Mouse (Mus musculus) gastrocnemius, postnatal 10 days (tissue): Measurements from ENCODE around the gene Gjc1. TPM values are rescaled to one million over a fixed set of nuclear protein-coding genes. Genes with fewer than 3 reads are reported as not detected.

ENCODE experiments used
- DNase-seq: peaks from one replicate; pipeline ENCODE4 v3.0.0; 2021; ENCODE audit warnings: mixed read lengths
- long read RNA-seq, 2 experiments: library from polyadenylated mRNA; stranded (forward); transcript quantifications; one replicate each; pipeline ENCODE4 v2.0.0; 2021
- total RNA-seq, 2 experiments: library from RNA; stranded (reverse); gene quantifications; 2 replicates each; pipeline ENCODE4 v1.2.3; 2021

Gjc1 gene
- 10 to 100 TPM; 23.7 to 27.6 TPM for total RNA-seq
- long read RNA-seq, experiment 1, transcript Gjc1-201 (3 exons, 1,903 nt) = major isoform, 13 of 34 reads
- long read RNA-seq, experiment 1, transcript Gjc1-202 (3 exons, 1,890 nt) = minor isoform, 5 of 34 reads
- long read RNA-seq, experiment 1, partial matches to known transcripts = 0 of 34 reads
- long read RNA-seq, experiment 1, other reads (novel, unspliced or antisense) = 14 of 34 reads
- long read RNA-seq, experiment 2, transcript Gjc1-201 (3 exons, 1,903 nt) = major isoform, 31 of 46 reads
- long read RNA-seq, experiment 2, partial matches to known transcripts = 3 of 46 reads
- long read RNA-seq, experiment 2, other reads (novel, unspliced or antisense) = 8 of 46 reads

DNA sequence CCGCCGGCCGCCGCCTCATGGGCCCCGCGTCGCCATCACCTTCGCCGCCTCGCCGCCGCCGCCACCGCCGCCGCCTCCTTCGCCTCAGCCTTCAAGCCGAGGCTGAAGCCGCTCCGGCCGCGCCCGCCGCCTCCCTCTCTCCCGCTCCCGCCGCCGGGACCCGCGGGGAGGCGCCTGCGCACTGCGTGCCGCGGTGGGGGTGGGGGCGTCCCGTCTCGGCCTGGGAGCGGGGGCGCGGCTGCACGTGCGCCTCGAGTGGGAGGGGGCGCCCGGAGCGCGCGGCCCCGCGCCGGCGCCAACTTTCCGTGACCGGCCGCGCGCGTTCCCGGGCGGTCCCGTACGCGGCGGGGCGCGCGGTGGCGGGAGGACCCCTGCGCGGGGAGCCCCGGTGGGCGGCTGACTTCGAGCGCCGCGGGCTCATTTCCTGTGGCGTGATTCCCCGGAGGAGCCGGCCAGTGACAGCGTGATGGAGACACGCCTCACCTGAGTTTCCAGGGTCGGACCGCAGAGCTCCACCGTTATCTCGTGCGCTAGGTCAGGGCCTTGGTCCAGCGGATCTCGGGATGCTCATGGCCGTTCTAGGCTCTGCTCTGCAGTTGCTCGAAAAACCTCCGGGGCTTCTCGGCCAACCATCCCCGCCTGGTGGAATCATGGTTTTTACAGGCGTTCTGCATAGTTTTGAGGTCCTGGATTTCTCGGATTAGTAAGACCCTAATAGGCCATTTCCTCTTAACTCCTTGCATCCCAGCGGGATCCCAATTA is at the start of gene Gjc1:
TSS of gene Gjc1 (minus strand) at position 680 of the 762 bp plus-strand sequence.
- DNase-seq = peak; percentile 79

- peak; percentile 77 for DNase-seq
Measured at GRCm38 (mm10) chr11:102864272-102864671, 44.8 kb upstream of the Gjc1 start.

GRCm38 (mm10) chr11:102859933-102860332 is 40.4 kb upstream of the Gjc1 start:
- DNase-seq = peak; percentile 43

DNA sequence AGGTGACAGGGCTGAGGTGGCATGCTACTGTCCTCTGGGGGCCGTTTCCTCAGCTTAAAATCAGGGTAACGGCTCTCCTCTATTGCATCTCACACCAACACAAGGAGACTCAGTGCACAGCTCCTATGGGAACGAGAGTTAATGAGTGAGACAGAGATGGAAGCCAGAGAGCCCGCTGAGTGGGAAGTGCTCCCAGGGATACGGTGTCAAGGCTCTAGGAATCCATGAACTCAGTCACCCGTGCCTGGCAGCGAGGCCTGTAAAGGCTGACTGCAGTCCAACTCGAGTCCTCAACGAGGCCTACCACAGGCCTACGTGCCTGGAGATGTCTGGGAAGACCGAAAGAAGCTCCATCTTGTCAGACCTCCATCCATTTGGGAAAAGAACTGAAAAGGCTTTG is 39.5 kb upstream of the Gjc1 start:
- no peak for DNase-seq

DNA sequence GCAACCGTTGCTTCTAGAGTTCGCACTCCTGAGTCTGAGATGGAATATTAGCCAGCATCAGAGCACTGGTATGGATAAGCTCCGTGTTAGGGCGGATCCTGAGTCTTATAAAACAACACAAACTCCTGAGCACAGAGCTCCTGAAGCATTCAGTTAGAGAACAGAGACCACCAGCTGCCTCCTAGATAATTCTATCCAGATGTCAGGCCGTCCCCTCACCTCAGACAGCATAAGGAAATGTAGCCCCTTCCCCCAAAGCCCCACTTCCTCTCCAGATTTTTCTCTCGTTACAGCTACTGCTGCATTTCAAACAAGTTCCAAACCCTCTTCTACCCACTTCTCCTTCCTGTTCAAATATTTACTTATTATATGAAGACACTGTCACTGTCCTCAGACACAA is 36.4 kb upstream of the Gjc1 start:
- no peak for DNase-seq

DNA sequence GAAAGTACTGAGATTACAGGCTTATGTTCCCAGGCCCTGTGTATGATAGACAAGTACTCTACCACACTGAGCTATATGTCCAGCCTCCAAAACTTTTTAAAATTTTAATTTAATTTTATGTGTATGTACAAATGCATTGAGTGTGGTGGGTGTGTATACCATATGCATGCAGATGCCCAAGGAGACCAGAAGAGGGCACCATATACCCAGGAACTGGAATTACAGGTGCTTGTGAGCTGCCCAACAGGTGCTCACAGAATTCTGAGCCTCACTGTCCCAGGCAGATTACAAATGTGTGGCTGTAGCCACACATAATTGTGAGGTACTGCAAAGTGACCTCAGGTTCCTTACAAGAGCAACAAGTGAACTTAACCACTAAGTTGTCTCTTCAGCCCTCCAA is 34.3 kb upstream of the Gjc1 start:
- DNase-seq = no peak

- DNase-seq = peak; percentile 79
Measured at GRCm38 (mm10) chr11:102851883-102852282, 32.4 kb upstream of the Gjc1 start.

GRCm38 (mm10) chr11:102845926-102846325 is 26.4 kb upstream of the Gjc1 start:
- DNase-seq = no peak

DNA sequence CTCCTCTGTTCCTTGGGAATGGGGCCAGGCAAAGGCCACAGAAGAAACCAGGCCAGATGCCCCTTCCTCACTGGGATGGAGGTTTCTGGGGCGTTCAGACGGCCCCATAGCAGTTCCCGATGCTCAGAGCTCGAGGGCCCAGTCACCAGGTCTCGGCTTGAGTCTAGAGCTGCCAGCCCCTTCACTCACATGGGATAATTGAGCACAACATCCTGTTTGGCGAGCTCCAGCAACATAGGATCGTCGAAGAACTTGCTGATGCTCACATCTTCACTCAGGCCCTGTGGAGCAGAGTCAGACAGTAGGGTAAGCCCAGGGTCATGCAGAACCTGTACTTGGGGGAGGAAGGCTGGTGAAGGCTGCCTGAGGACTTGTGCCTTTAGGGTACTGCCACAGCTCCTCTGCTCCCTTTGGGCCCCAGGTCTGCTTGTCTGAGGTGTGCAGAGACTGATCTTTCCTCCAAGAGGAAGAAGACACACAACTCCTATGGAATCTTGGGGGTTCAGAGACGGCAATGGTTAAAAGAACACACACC is 19.2 kb upstream of the Gjc1 start:
- DNase-seq = no peak

DNA sequence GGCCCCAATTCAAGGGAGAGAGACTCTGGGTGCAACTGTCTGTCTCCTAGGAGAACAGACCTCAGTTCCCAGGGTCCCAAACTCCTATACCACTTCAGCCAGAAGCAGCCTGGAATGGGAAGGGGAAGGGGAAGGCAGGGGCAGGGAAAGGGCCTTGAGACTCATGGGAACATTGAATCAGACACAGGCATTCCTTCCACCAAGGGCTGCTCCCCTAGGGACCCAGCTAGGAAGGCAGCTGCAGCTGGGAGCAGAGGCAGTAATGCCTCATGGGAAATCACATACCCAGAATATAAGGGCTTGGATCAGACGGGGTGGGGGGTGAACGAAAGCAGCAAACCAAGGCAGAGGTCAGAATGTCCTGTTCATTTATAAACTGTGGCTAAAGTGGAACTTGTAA is 18.6 kb upstream of the Gjc1 start:
- peak; percentile 15 for DNase-seq

- DNase-seq = no peak
Measured at GRCm38 (mm10) chr11:102837385-102837784, 17.9 kb upstream of the Gjc1 start.

- no peak for DNase-seq
Measured at GRCm38 (mm10) chr11:102836146-102836545, 16.6 kb upstream of the Gjc1 start.

DNA sequence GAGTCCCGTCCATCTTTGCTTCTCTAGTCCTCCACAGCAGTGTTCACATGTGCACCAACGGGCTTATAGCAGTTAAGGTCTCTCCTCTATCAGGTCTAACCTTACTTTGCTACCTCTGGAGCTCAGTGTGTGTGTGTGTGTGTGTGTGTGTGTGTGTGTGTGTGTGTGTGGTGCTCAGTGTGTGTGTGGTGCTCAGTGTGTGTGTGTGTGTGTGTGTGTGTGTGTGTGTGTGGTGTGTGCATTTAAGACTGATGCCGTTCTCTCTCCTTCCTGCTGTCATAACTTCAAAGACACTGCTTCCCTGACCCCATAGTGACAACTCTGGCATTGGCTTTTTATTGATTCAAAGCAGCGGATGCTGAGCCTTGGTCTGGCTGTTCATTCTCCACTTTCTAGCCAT is 16.0 kb upstream of the Gjc1 start, which contains the start of gene Higd1b:
TSS of gene Higd1b (plus strand) at position 301 of the 400 bp plus-strand sequence.
- no peak for DNase-seq

- no peak for DNase-seq
Measured at GRCm38 (mm10) chr11:102834219-102834618, 14.7 kb upstream of the Gjc1 start.

DNA sequence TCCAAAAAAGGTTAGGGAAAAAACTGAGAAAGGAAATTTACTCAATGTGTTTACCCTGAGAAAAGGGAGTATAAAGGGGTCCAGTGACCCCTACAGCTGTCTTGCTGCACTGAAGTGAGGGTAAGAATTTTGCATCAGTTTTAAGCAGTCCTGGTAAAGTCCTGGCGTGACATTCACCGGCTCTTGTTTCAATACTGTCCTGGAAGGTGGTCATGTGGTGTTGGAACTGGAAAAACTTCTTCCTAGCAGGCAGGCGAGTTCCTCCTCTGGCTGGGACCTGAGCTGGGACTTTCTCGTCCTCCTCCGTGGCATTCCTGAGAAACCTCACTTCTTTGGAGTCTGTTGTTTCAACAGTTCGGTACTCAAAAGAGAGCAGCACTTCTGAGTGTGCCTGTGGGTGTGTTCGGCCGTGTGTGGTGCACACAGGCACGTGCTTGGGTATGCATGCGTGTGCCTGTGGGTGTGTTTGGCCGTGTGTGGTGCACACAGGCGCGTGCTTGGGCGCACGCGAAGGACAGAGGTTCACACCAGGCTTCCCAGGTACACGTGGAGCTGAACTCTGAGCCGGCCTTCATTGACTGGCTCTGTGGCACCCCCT is 13.3 kb upstream of the Gjc1 start:
- no peak for DNase-seq

GRCm38 (mm10) chr11:102830276-102830675 is 10.8 kb upstream of the Gjc1 start:
- no peak for DNase-seq

- no peak for DNase-seq
Measured at GRCm38 (mm10) chr11:102827097-102827496, 7.6 kb upstream of the Gjc1 start.

- no peak for DNase-seq
Measured at GRCm38 (mm10) chr11:102826476-102826875, 7.0 kb upstream of the Gjc1 start.

DNA sequence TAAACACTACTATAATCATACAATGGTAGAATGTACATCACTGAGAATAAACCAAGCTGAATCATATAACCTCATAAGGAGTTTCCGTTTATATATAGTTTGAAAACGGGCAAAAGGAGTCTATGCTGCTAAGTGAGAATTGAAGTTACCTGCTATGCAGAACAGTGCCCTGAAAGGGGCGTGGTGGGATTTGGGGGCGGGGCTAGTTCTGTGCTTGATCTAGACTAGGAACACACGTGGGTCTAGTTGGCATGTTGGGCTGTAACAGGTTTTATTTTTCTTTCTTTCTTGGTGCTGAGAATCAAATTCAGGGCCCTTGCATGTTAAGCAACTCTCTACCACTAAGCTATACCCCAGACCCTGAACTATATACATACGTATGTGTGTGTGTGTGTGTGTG is 1.7 kb upstream of the Gjc1 start:
- no peak for DNase-seq

- DNase-seq = no peak
Measured at GRCm38 (mm10) chr11:102820432-102820831, 932 bp upstream of the Gjc1 start.

- no peak for DNase-seq
Measured at GRCm38 (mm10) chr11:102819783-102820385, 384 bp upstream of the Gjc1 start.
